20 mouse cellular contexts compared by ENCODE assay signal in the genomic region with DNA sequence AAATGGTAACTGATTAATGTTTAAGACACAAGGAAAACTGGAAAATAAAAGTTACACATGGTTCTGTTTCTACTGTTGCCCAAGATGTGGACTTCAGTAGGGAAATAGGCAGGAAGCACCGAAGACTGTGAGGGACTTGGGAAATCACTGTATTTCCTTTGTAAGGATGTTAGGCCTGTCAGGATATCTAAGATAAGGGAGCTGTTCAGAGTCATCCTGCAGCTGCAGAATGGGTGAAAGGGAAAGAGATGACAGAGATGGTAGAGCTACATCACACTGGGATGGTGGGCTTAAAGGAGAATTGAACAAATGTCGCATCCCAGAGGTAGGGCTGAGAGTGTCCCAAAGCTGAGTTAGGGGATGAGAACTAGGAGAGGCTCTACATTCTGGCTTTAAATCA. TPM values are rescaled to one million over a fixed set of nuclear protein-coding genes. Genes with fewer than 3 reads are reported as not detected.
DNase-seq lines count a peak whose midpoint lies in the region; ATAC-seq and TF ChIP-seq lines count a peak whose summit lies in the region.
"Had no signal": no experiment of that assay in that cellular context is flagged by ENCODE, and none has a peak within 500 bp of the region (broad histone marks: within the 10 kb centered on the region; RNA-seq: fewer than 3 reads in every experiment).

No protein-coding gene starts in this region.

- 0 out of 2 replicates have a peak, but pooled peaks have one; percentile 37 for TF ChIP-seq EP300 in heart, postnatal 0 days (IDR thresholded peaks at IDR 0.05; ENCODE audit: low read depth)

- no peak for ATAC-seq in heart, postnatal 0 days (ENCODE audit: insufficient read depth, low read depth)
- no peak for ATAC-seq in heart, embryonic 11.5 days (replicated peaks; ENCODE audit: insufficient number of reproducible peaks, low FRiP score, low TSS enrichment)
- no peak; the same call in 1 of the 2 replicates for ATAC-seq in kidney, embryonic 16.5 days (ENCODE audit: low FRiP score, low TSS enrichment)
- no peak for ATAC-seq in midbrain, embryonic 11.5 days (ENCODE audit: low FRiP score)
- no peak for ATAC-seq in midbrain, embryonic 16.5 days
- ATAC-seq: hindbrain, postnatal 0 days; intestine, postnatal 0 days had no signal

- peak overlapping the region; percentile 48 for H3K27ac ChIP-seq in heart, postnatal 0 days (ENCODE audit: low read depth)
- H3K27ac ChIP-seq in heart, embryonic 11.5 days (ENCODE audit: low read depth, low read length), result no peak overlapping the region
- no peak overlapping the region for H3K27ac ChIP-seq in kidney, embryonic 16.5 days (ENCODE audit: low read length)
- H3K27ac ChIP-seq in midbrain, embryonic 11.5 days (ENCODE audit: low read depth, low read length), result no peak overlapping the region
- H3K27ac ChIP-seq in midbrain, embryonic 16.5 days (ENCODE audit: low read length), result no peak overlapping the region
- H3K27ac ChIP-seq: embryonic facial prominence, embryonic 10.5 days; forebrain, embryonic 12.5 days; hindbrain, postnatal 0 days; left cerebral cortex, adult 2 months; liver, embryonic 13.5 days; midbrain, embryonic 12.5 days; neural tube, embryonic 12.5 days; stomach, postnatal 0 days had no signal

- H3K4me1 ChIP-seq in heart, postnatal 0 days (ENCODE audit: control insufficient read depth, insufficient read depth), result peaks cover 37% of the 10 kb centered on the region
- H3K4me1 ChIP-seq in heart, embryonic 11.5 days (ENCODE audit: control insufficient read depth, insufficient read depth, low read length), result peaks cover 10% of the 10 kb centered on the region; the same call in 1 of the 2 replicates
- H3K4me1 ChIP-seq in kidney, embryonic 16.5 days (ENCODE audit: insufficient read depth, low read length), result peaks cover 35% of the 10 kb centered on the region
- H3K4me1 ChIP-seq in midbrain, embryonic 11.5 days (ENCODE audit: control insufficient read depth, insufficient read depth, low read length), result no peaks in the 10 kb centered on the region
- no peaks in the 10 kb centered on the region for H3K4me1 ChIP-seq in midbrain, embryonic 16.5 days (ENCODE audit: control insufficient read depth, insufficient read depth, low read length)
- H3K4me1 ChIP-seq: embryonic facial prominence, embryonic 10.5 days; liver, embryonic 13.5 days; midbrain, embryonic 12.5 days; neural tube, embryonic 12.5 days had no signal

- TF ChIP-seq CTCF in heart, postnatal 0 days (IDR thresholded peaks at IDR 0.05; ENCODE audit: low read depth), result no peak

- H3K4me3 ChIP-seq in heart, postnatal 0 days (ENCODE audit: low read depth, low read length), result no peak overlapping the region
- H3K4me3 ChIP-seq in heart, embryonic 11.5 days (ENCODE audit: low read depth, low read length), result no peak overlapping the region
- no peak overlapping the region for H3K4me3 ChIP-seq in kidney, embryonic 16.5 days (ENCODE audit: low read length)
- no peak overlapping the region for H3K4me3 ChIP-seq in midbrain, embryonic 11.5 days (ENCODE audit: low read depth, low read length)
- H3K4me3 ChIP-seq in midbrain, embryonic 16.5 days (ENCODE audit: low read depth, low read length), result no peak overlapping the region
- H3K4me3 ChIP-seq: embryonic facial prominence, embryonic 10.5 days; forebrain, embryonic 12.5 days; left cerebral cortex, adult 2 months; liver, embryonic 13.5 days; midbrain, embryonic 12.5 days; neural tube, embryonic 12.5 days had no signal

- no peaks in the 10 kb centered on the region for H3K9me3 ChIP-seq in heart, postnatal 0 days (replicated peaks; ENCODE audit: control insufficient read depth, low read length)
- no peaks in the 10 kb centered on the region for H3K9me3 ChIP-seq in heart, embryonic 11.5 days (replicated peaks; ENCODE audit: control insufficient read depth, low read length)
- H3K9me3 ChIP-seq in kidney, embryonic 16.5 days (ENCODE audit: low read length), result no peaks in the 10 kb centered on the region
- no peaks in the 10 kb centered on the region for H3K9me3 ChIP-seq in midbrain, embryonic 11.5 days (ENCODE audit: control insufficient read depth, low read length)
- no peaks in the 10 kb centered on the region for H3K9me3 ChIP-seq in midbrain, embryonic 16.5 days (replicated peaks; ENCODE audit: control insufficient read depth, low read length, poor library complexity, severe bottlenecking)
- H3K9me3 ChIP-seq: embryonic facial prominence, embryonic 10.5 days; forebrain, embryonic 12.5 days; liver, embryonic 13.5 days; midbrain, embryonic 12.5 days; neural tube, embryonic 12.5 days had no signal

- H3K36me3 ChIP-seq in heart, postnatal 0 days (replicated peaks; ENCODE audit: control insufficient read depth, insufficient read depth, low read length), result no peaks in the 10 kb centered on the region
- H3K36me3 ChIP-seq in heart, embryonic 11.5 days (ENCODE audit: control insufficient read depth, insufficient read depth, low read length), result no peaks in the 10 kb centered on the region
- no peaks in the 10 kb centered on the region for H3K36me3 ChIP-seq in kidney, embryonic 16.5 days (ENCODE audit: insufficient read depth, low read length)
- no peaks in the 10 kb centered on the region for H3K36me3 ChIP-seq in midbrain, embryonic 11.5 days (ENCODE audit: control insufficient read depth, insufficient read depth, low read length)
- H3K36me3 ChIP-seq in midbrain, embryonic 16.5 days (ENCODE audit: control insufficient read depth, insufficient read depth, low read length), result no peaks in the 10 kb centered on the region
- H3K36me3 ChIP-seq: forebrain, embryonic 12.5 days; liver, embryonic 13.5 days; midbrain, embryonic 12.5 days; neural tube, embryonic 12.5 days had no signal

- 72% methylated on average over 2 of the region's 2 CpGs for WGBS in heart, postnatal 0 days
- WGBS in heart, embryonic 11.5 days (ENCODE audit: insufficient replicate concordance), result 60% methylated on average over 2 of the region's 2 CpGs
- 83% methylated on average over 2 of the region's 2 CpGs for WGBS in kidney, embryonic 16.5 days
- 87% methylated on average over 2 of the region's 2 CpGs for WGBS in midbrain, embryonic 11.5 days
- 95% methylated on average over 2 of the region's 2 CpGs for WGBS in midbrain, embryonic 16.5 days

- H3K4me2 ChIP-seq in heart, postnatal 0 days (ENCODE audit: low read depth, low read length), result no peak overlapping the region
- no peak overlapping the region for H3K4me2 ChIP-seq in heart, embryonic 11.5 days
- H3K4me2 ChIP-seq in kidney, embryonic 16.5 days (replicated peaks; ENCODE audit: low read depth, low read length), result no peak overlapping the region
- H3K4me2 ChIP-seq in midbrain, embryonic 11.5 days, result no peak overlapping the region
- no peak overlapping the region for H3K4me2 ChIP-seq in midbrain, embryonic 16.5 days (ENCODE audit: low read length)
- H3K4me2 ChIP-seq: forebrain, embryonic 12.5 days; liver, embryonic 13.5 days; midbrain, embryonic 12.5 days; neural tube, embryonic 12.5 days had no signal

- H3K27me3 ChIP-seq in heart, postnatal 0 days (ENCODE audit: control insufficient read depth, insufficient read depth, low read length), result no peaks in the 10 kb centered on the region
- H3K27me3 ChIP-seq in heart, embryonic 11.5 days (ENCODE audit: control insufficient read depth, insufficient read depth, low read length), result no peaks in the 10 kb centered on the region
- no peaks in the 10 kb centered on the region for H3K27me3 ChIP-seq in kidney, embryonic 16.5 days (ENCODE audit: insufficient read depth, low read length)
- H3K27me3 ChIP-seq in midbrain, embryonic 11.5 days (ENCODE audit: control insufficient read depth, insufficient read depth, low read length), result no peaks in the 10 kb centered on the region
- H3K27me3 ChIP-seq in midbrain, embryonic 16.5 days (ENCODE audit: control insufficient read depth, insufficient read depth, low read depth, low read length), result no peaks in the 10 kb centered on the region
- H3K27me3 ChIP-seq: forebrain, embryonic 12.5 days; liver, embryonic 13.5 days; midbrain, embryonic 12.5 days; neural tube, embryonic 12.5 days had no signal

- DNase-seq in heart, postnatal 0 days (ENCODE audit: low spot score), result no peak
- peak; percentile 16 to 43 for DNase-seq in kidney, postnatal 36 days
- peak; percentile 26 for DNase-seq in midbrain, embryonic 11.5 days (ENCODE audit: low spot score, missing footprints)
- DNase-seq in cerebellum, adult 18-20 months, result no peak
- DNase-seq: cerebellum, adult 9-10 months; heart, postnatal 36 days; layer of hippocampus, adult 9-11 months; left cerebral cortex, postnatal 4 days; liver, embryonic 13.5 days had no signal

- H3K9ac ChIP-seq in heart, postnatal 0 days (replicated peaks; ENCODE audit: low read depth, low read length), result no peak overlapping the region
- no peak overlapping the region for H3K9ac ChIP-seq in heart, embryonic 11.5 days (ENCODE audit: low read depth, low read length)
- no peak overlapping the region for H3K9ac ChIP-seq in kidney, embryonic 16.5 days (replicated peaks; ENCODE audit: low read length)
- no peak overlapping the region for H3K9ac ChIP-seq in midbrain, embryonic 11.5 days (ENCODE audit: low read length)
- no peak overlapping the region for H3K9ac ChIP-seq in midbrain, embryonic 16.5 days (ENCODE audit: low read depth, low read length)
- H3K9ac ChIP-seq: forebrain, embryonic 12.5 days; liver, embryonic 13.5 days; midbrain, embryonic 12.5 days; neural tube, embryonic 12.5 days had no signal

RNA-seq across cellular contexts. Expression of gene Mdfic, which starts 9.8 kb away (rescaled TPM):
- total RNA-seq in heart, postnatal 0 days (2014; rRNA removed; ENCODE audit: low replicate concordance), result 11.1 and 16.9 TPM in 2 replicates
- polyA plus RNA-seq in heart, postnatal 0 days (2015; fragmentation: Nextera tagmentation; extraction: Ambion mirVana), result 2.4 and 2.6 TPM in 2 replicates
- 7.4 and 8.1 TPM in 2 replicates for polyA plus RNA-seq in heart, embryonic 11.5 days (2014; fragmentation: Nextera tagmentation; extraction: Ambion mirVana)
- 5.3 and 5.7 TPM in 2 replicates for polyA plus RNA-seq in kidney, embryonic 16.5 days (2015; fragmentation: Nextera tagmentation; extraction: Ambion mirVana)
- polyA plus RNA-seq in midbrain, embryonic 11.5 days (2014; fragmentation: Nextera tagmentation; extraction: Ambion mirVana), result 7.0 and 7.7 TPM in 2 replicates
- polyA plus RNA-seq in midbrain, embryonic 16.5 days (2015; fragmentation: Nextera tagmentation; extraction: Ambion mirVana), result 0.83 and 1.1 TPM in 2 replicates

Comparison
In these comparisons a context has a peak if more than half of its experiments do, and no peak if none do; other contexts are left out.
1. DNase-seq: peak in kidney, postnatal 36 days (2 of 2) and midbrain, embryonic 11.5 days (single experiment); none in heart, postnatal 0 days (single experiment) and cerebellum, adult 18-20 months (0 of 2).